Mouse (Mus musculus) ovary, postnatal 36 days (tissue): ENCODE data around the gene Spib.
A peak's percentile ranks its signal among the peaks of the same experiment; 100 is the strongest.

Experiments used
- DNase-seq: peaks from one replicate; pipeline ENCODE4 v3.0.0; 2022; ENCODE audit warnings: low spot score, mixed read lengths

The Spib gene

DNA sequence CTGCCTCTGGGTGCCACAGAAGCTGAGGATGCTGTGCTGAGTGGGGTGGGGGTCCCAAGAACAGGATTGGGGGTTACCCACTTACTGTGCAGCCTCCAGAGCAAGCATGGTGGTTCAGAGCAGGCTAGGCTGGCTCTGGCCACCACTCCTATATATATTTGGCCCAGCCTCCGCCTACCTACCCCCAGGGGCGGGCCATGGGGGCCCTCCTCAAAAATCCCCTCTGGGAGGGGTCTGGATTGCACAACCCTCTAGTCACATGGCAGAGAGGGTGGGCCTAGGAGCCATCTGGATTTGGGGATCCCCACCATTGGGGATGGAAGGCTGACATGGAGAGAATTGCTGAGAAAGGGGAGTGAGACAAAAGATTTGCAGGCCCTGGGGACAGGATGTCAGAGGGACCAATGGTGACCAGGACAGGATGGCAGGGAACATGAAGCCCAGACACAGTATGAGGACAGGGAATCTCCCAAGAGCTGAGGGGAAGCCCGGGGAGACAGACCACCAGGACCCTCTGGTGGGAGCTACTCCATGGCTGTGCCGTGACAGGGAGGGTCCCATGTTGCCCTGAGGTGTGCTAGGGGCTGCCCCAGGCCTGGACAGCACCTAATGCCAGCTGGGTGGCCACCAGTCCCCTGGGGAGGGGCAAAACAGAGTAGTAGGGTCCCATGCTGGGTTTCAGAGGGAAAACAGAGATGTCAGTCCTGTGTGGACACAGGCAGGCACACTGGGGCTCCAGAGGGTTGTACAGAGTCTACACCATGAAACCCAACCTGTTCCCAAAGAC lies at the start of gene Spib:
TSS of gene Spib (minus strand) at position 126 of the 787 bp plus-strand sequence.
- DNase-seq: no peak

DNA sequence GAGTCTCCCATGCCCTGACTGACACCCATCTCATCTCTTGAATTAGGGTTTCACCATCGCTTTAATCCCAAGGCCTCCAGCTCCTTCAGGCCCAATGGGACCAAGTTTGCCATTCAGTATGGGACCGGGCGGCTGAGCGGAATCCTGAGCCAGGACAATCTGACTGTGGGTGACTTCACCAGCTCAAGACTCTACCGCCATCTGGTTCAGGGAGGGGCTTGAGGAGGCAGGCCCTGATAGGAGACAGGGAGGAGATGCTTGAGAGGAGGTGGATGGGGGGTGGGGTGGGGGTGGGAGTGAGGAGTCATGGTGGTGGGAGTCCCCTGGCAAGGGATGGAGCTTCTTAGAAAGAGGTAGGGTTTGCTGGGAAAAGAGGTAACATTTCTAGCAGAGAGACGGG lies 49.8 kb upstream of the Spib start:
- no peak for DNase-seq

DNA sequence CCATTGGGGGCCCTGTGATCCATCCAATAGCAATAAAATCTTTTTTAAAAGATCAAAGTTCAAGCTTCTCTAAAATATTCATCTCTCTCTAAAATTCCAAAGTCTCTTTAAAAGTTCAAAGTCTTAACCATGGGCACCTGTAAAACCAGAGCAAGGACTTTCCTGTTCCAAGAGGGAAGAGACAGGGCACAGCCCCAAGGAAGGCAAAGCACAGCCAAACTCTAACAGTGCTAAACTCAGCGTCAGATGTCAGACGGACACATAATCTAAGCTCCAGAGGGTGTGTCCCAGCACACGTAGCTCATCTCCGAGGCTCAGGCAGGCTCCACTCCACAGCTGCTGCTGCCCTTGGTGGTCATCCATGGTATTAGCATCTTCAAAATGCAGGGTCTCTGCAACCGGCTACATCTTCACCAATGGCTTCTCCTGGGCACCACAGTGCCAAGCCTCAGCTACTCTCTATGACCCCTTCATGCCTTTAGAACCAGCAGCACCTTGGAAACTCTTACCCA lies 44.5 kb upstream of the Spib start:
- DNase-seq: no peak

DNA sequence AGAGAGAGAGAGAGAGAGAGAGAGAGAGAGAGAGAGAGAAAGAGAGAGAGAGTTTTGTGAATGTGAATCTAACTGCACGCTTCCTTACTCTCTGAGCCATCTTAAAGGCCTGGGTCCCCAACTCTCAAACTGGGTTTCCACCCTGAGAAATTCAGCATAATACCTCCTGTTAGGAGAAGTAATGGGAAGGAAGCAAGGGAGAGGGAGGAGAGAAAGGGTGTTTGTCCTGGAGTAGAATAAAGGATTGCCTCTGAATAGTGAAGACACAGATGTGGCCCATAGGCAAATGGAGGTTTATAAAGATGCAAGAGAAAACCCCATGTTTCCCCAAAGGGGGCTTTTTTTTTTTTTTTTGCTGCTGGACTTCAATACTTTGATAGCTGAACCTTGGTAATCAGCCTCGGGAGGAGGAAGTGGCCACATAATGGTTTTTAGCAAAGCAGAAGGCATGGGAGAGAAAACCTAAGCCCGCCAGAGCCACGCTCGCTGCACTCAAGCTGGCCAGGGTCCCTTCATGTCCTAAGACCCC lies 41.1 kb upstream of the Spib start:
- no peak for DNase-seq

DNA sequence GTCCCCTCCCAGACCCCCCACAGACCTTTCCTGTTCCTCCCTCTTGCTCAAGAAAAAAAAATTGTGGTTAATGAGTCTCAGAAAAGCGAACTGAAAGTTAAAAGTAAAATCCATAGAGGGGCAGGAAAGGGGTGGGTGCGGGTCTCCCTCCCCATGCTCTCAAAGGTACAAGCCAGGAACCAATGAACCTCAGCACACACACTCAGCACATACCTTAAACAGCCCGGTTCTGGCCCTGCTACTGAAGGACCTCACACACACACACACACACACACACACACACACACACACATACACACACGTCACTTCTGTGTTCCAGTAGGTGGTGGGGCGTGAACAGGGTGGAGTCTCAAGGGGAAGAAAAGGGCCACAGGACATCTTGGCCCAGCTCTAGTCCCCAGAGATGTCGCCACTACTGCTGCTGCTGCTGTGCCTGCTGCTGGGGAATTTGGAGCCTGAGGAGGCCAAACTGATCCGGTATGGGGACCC lies 40.4 kb upstream of the Spib start, which contains the start of gene Napsa:
TSS of gene Napsa (plus strand) at position 168 of the 489 bp plus-strand sequence.
- no peak for DNase-seq

DNA sequence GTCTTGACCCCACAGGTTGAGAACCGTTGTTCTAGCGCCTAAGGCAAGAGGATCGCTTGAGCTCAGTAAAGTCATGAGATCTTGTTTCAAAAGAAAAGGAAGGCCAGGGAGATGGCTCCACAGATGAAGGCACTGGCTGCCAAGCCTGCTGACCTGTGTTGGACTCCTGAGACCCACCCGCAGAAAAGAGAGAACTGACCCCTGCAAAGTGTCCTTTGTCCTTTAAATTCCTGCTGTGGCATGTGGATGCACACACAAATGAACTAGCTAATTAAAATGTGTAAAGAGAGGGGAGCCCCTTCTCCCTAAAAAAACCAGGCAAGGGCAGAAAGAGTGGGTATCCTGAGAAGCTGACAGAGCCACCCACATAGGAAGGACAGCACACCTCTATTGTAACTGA lies 39.9 kb upstream of the Spib start:
- no peak for DNase-seq

DNA sequence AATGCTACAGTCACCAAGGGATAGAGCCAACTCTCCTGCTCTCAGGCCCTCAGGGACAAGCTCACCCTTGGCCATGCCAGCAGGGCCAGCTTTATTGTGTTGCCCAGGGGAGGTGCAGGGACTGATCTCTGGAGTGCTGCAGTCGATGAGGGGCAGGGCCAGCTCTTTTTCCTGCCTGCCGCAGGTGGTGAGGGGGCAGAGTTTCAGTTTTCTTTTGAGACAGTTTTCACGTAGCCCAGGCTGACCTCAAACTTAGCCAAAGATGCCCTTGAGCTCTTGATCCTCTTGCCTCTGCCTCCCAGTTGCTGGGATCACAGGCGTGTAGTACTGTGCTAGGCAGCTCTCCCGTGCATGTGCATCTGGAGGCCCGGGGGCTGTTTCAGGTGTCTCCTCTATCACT lies 39.1 kb upstream of the Spib start:
- no peak for DNase-seq

DNA sequence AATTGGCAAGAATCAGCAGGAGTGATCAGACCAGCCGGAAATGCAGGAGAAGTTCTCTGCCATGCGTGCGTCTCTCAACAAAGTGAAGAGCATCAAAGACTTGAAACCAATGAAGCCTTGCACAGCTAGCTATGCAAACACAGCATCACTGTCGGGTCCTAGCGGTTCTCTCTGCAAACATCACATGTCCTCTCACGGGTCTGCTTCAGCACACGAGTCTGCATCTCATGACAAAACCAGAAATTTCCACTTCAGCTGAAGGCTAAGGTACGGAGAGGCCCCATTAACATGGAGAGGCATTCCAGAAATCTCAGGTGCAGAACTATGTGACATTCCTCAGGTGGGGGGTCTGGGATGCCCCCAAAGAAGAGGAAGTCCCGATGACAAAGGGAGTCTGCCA lies 36.9 kb upstream of the Spib start:
- no peak for DNase-seq

DNA sequence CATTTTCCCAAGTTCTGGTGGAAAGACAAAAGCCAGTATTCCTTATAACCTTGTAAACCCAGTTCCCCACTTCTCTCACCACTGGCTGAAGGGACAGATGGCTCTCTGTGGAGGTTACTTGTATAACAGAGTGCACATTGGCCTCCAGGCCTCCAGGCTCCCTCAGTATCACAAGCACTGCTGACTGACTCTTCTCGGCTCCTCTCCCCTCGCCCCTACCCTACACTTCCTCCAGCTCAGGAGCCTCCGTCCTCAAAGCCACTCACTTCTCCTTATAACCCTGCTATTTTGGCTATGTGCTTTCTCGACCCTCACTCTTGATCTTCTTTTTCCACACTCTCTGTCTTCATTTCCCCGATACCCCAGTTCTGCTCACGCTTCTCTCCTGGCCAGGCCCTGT lies 33.5 kb upstream of the Spib start:
- DNase-seq: no peak

DNA sequence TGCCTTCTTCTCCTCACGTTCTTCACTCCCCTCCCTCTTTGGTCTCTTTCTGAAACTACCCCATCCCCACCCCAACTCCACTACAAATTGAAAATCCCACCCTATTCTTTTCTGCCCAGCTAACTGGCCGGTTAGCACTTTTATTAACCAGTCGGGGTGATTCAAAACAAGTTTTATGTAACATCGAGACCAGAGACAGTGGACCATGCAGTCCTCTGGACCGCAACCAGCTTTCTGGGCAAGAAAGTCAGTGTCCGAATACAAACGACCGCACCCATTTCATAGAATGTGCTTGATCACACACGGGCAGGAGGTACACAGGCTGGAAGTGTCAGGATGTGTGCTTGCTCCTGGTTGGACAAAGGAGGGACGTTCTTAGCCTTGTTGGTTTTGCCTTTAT lies 32.6 kb upstream of the Spib start:
- DNase-seq: no peak

DNA sequence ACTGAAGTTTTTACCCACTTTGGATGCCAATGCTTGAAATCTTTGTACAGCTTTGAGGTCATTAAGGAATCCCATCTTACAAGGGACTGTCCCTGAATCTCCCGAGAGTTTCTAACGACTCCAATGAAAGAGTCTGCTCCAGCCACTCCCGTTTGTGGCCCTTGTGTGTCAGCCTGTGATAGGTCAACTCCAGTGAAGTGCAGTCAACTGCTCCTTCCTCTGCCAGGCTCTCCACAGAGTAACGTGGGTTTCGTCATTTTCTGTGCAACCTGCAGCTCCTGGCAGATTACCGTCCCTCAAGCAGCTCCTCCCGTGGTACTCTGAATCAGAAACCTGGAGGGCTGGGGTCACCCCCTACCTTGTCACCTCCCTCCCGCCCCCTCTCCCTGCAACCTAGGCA lies 31.4 kb upstream of the Spib start:
- no peak for DNase-seq

DNA sequence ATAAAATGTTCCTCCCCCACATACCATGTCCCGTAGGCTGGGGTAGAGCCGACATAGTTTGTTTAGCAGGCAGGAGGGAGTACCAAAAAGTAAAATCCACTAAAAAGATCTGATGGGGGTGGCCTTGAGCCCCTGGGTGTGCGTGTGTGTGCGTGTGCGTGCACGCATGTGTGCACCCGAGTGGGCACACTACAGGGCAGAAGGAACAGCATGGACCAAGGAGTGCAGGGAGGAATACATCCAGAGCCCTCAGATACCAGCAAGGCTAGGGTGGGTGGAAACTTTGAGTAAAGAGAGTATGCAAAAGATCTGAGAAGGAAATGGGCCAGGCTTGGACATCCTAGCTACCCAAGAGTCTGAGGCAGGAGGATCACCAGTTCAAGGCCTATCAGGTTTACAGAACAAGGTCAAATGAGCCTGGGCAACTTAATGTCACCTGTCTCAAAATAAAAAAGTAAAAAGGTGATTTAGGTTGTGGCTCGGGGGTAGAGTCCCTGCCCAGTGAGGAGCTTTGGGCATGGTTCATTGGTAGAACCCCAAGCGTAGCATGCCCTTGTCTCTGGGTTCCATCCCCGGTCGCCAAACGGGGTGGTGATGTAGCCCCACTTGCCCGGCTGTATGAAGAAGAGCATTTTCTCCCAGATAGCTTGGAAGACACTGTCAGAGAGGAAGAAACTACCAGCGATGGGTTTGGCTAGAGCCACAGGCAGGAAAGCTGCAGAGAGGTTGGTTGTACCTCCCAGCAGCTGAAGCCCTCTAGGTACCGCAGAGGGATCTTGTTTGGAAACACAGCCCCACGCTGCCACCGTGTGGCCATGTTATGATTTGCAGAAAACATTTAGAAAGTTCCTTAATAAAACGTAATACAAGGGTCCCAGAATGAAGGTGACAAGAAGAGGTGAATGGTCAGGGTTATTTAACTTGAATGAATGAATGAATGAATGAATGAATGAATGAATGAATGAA lies 28.8 kb upstream of the Spib start:
- peak; percentile 66 for DNase-seq

DNA sequence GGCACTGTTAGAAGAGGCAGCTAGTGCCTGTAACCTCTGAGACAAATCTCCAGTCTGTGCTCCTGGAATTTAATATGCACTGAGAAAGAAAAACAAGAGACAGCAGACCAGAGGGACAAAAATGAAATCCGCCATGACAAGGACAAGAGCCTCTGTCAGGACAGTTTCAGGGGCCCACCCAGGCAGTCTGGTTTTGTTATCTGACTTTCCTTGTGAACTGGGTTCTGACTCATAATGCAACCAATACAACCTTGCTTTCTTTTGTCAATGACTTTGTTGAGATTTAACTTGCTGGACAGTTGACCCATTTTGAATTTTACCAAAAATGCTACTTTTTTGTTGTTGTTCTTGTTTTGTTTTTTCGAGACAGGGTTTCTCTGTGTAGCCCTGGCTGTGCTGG lies 25.8 kb upstream of the Spib start:
- DNase-seq: no peak

DNA sequence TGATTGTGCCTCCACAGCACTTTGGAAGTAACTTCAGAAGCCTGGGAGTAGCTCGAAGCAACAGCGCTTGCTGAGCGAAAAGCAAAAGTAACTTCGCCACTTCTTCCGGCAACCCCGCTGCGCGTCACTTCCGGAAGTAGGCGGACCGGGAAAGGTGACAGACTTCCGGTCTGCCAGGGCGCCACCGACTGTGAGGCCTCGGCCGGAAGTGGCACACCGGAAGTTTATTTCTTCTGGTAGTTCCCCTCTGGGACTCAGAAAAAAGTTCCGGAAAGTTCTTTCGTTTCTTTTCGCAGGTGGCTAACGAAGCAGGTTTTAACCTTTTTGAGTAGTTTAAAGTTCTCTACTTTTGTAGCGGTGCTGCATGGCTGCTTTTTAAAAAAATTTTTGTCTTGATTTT lies 22.0 kb upstream of the Spib start, which contains the start of gene Nr1h2:
TSS of gene Nr1h2 (minus strand) at position 126 of the 400 bp plus-strand sequence.
- DNase-seq: peak; percentile 95

DNA sequence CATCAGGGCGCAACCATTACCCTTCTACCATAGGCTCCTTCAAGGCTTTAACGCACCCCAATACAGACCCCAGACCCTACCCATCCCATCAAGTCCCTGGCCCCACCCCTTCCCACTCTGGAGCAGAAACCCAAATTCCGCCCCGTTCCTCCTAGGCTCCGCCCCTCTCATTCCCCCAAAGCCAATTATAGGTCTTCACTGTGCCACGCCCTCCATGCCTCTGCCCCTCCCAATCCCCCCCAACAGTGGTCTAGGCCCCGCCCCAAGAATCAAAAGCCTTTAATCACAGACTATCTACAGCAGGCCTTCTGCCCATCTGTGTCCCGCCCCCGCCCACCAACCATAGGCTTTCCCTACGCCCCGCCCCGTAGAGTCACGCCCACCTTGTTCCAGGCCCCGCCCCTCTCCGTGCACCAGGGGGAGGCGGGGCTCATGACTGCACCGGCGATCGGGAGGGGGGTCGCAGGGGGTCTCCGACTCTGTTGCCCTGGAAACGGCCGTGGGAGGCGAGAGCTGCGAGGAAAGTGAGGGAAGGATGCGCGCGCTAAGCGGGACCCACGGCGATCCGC lies 21.4 kb upstream of the Spib start:
- peak; percentile 83 for DNase-seq

DNA sequence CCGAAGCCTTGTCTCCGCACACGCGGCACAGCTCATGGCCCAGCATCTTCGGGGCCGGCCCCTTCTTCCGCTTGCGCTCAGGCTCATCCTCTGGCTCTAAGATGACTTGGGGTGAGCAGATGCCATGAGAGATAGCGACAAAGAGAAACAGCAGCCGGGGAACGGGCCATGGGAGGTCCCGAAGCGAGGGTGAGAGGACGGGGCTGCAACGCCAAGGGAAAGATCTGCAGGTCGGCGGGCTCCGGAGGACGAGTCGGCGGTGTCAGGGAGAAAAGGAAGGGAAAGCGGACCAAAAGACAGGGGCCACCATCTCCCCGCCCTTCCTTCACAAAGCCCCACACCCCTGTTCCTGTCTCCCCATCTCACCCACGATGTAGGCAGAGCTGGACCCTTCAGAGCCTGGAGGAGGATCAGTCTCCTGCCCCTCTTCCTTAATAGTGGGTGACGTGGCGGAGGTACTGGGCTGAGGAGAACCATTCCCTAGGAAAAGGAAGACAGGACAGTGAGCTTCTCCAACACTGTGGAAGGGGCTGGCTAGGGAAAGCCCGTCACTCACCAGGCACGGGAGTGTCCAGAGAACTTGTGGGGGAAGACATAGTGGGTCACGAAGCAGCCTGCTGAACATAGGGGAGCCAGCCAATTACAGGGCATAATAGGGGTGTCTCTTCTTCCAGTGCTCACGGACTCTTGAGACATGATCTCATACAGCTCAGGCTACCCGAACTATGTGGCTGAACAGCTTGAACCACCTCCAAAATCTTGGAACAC lies 20.5 kb upstream of the Spib start:
- no peak for DNase-seq

DNA sequence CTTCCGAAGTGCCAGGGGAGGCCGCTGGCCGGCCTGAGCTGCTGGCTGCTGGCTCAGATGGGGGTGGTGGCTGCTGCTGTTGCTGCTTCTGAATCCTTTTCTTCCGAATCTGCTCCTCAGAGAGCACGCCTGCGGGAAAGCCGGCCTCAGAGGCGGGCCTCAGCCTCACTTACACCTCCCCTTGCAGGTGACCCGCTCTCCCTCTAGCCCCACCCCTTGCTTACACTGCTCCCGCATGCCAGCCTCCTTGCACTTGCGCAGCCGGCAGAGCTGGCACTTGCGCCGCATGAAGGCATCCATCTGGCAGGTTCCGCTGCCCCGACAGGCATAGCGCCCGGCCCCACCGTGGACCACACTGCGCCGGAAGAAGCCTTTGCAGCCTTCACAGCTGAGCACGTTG lies 19.9 kb upstream of the Spib start:
- DNase-seq: no peak

DNA sequence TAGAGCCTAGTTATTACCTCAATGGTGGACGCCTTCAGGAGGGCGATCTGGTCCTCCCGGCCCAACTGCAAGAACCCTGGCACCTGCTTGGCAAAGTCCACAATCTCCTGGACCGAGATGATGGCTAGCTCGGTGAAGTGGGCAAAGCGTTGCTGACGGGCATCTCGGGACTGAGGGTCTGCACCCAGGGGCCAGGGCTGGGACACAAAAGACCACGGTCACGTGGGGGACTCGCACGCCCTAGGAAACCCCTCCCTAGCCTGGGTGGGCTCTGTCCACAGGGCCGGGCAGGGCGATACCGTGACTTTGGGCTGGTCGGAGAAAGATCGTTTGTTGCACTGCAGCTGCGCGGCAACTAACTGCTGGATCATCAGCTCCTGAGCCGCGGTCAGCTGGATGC lies 19.4 kb upstream of the Spib start:
- no peak for DNase-seq

DNA sequence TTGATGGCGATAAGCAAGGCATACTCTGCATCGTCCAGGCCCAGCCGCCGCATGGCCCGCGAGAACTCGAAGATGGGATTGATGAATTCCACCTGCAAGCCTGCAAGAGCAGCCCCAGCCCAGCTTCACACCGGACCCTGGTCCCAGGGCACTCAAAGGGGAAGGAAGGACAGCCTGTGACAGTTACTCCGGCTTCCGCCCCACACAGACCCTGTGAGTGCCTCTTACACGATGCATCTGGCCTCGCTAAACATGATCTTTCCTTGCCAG lies 18.5 kb upstream of the Spib start:
- DNase-seq: no peak

DNA sequence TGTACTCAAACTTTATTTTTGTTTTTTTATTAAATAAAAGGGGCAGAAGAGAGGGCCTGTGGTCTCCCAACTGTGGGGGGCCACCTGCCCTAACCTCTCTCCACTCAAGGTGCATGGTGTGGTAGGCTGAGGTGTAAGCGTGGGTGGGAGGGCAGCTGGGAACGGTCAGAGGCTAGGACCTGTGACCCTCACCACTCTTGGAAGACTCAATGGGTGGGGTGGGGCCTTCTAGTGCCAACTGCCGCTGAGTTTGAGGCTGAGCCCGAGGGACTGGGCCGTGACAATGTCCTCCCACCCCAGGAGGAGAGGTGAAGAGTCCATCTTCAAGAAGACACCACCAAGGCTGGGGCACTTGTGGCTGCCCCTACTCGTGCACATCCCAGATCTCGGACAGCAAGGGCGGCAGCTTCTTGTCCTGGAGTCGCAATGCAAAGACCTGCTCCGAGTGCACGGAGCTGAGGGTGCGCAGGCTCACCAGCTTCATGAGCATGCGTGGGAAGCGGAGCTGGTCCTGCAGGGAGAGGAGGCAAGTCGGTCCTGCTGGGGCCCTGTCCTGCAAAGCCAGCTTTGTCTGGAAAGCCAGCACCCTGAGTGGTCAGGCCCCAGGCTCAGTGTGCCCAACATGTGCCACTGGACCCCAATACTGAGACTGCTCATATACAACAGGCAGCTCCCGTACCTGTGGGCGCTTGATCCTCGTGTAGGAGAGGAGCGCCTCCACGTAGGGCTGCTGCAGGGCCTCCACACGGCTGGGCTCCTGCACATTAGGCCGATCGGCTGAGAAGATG lies 17.9 kb upstream of the Spib start:
- DNase-seq: no peak
